In genomic region chr2:158258781-158259180, GRCm38 (mm10) we compare ENCODE assay signal across 8 mouse cellular contexts. TPM values are rescaled to one million over a fixed set of nuclear protein-coding genes. Genes with fewer than 3 reads are reported as not detected.
DNase-seq lines count a peak whose midpoint lies in the region; ATAC-seq lines count a peak whose summit lies in the region.

No protein-coding gene starts in this region.

- peaks cover 8% of the 10 kb centered on the region; the same call in 1 of the 2 replicates for H3K4me1 ChIP-seq in forebrain, embryonic 11.5 days (replicated peaks; ENCODE audit: control insufficient read depth, insufficient read depth, low read length)
- peaks cover 6% of the 10 kb centered on the region for H3K4me1 ChIP-seq in forebrain, embryonic 15.5 days
- peaks cover 3% of the 10 kb centered on the region; the same call in 1 of the 2 replicates for H3K4me1 ChIP-seq in embryonic facial prominence, embryonic 11.5 days (ENCODE audit: control insufficient read depth, insufficient read depth, low read length)

- ATAC-seq in forebrain, embryonic 11.5 days (replicated peaks; ENCODE audit: low FRiP score) = peak; percentile 69; the same call in 1 of the 2 replicates
- ATAC-seq in forebrain, embryonic 15.5 days (replicated peaks) = no peak; the same call in 1 of the 2 replicates
- ATAC-seq in embryonic facial prominence, embryonic 11.5 days (replicated peaks; ENCODE audit: insufficient number of reproducible peaks, low FRiP score, low TSS enrichment, low read depth) = peak; percentile 27; the same call in 1 of the 2 replicates
- ATAC-seq in megakaryocyte progenitor cell, adult 5-6 weeks (replicated peaks; ENCODE audit: poor library complexity) = peak; percentile 87

- peak; percentile 89 for DNase-seq in forebrain, embryonic 11.5 days (ENCODE audit: low spot score)
- DNase-seq in adrenal gland, postnatal 25 days = peak; percentile 71
- peak; percentile 89 for DNase-seq in embryonic facial prominence, embryonic 11.5 days (ENCODE audit: low spot score)
- DNase-seq in heart, postnatal 4 days = peak; percentile 83
- DNase-seq in layer of hippocampus, postnatal 25 days (ENCODE audit: extremely low spot score in 1 of 2, low spot score in 1 of 2) = peak; percentile 36 to 66
- DNase-seq in spleen, postnatal 10 days (ENCODE audit: low spot score in 2 of 2) = peak; percentile 38 to 73

- H3K9me3 ChIP-seq in forebrain, embryonic 11.5 days (ENCODE audit: control insufficient read depth, low read length) = no peaks in the 10 kb centered on the region
- H3K9me3 ChIP-seq in forebrain, embryonic 15.5 days = no peaks in the 10 kb centered on the region
- no peaks in the 10 kb centered on the region for H3K9me3 ChIP-seq in embryonic facial prominence, embryonic 11.5 days (replicated peaks; ENCODE audit: control insufficient read depth, low read length)

- no peaks in the 10 kb centered on the region for H3K36me3 ChIP-seq in forebrain, embryonic 11.5 days (ENCODE audit: control insufficient read depth, insufficient read depth, low read length)
- H3K36me3 ChIP-seq in forebrain, embryonic 15.5 days = no peaks in the 10 kb centered on the region
- H3K36me3 ChIP-seq in embryonic facial prominence, embryonic 11.5 days (replicated peaks; ENCODE audit: control insufficient read depth, insufficient read depth, low read depth, low read length) = no peaks in the 10 kb centered on the region

- H3K4me3 ChIP-seq in forebrain, embryonic 11.5 days (ENCODE audit: low read depth, low read length) = no peak overlapping the region
- no peak overlapping the region for H3K4me3 ChIP-seq in forebrain, embryonic 15.5 days
- no peak overlapping the region for H3K4me3 ChIP-seq in embryonic facial prominence, embryonic 11.5 days (ENCODE audit: low read depth, low read length)

- no peak overlapping the region for H3K4me2 ChIP-seq in forebrain, embryonic 11.5 days (ENCODE audit: low read depth, low read length, severe bottlenecking)
- H3K4me2 ChIP-seq in forebrain, embryonic 15.5 days (replicated peaks) = no peak overlapping the region
- no peak overlapping the region for H3K4me2 ChIP-seq in embryonic facial prominence, embryonic 11.5 days (ENCODE audit: low read depth, low read length)

- H3K27ac ChIP-seq in forebrain, embryonic 11.5 days (ENCODE audit: low read depth, low read length) = no peak overlapping the region
- no peak overlapping the region for H3K27ac ChIP-seq in forebrain, embryonic 15.5 days (replicated peaks)
- H3K27ac ChIP-seq in embryonic facial prominence, embryonic 11.5 days (replicated peaks; ENCODE audit: low read depth, low read length) = no peak overlapping the region

- H3K27me3 ChIP-seq in forebrain, embryonic 11.5 days (ENCODE audit: control insufficient read depth, insufficient read depth, low read length) = no peaks in the 10 kb centered on the region
- no peaks in the 10 kb centered on the region for H3K27me3 ChIP-seq in forebrain, embryonic 15.5 days
- H3K27me3 ChIP-seq in embryonic facial prominence, embryonic 11.5 days (ENCODE audit: control insufficient read depth, insufficient read depth, low read length) = no peaks in the 10 kb centered on the region

- 14% methylated on average over 12 of the region's 12 CpGs for WGBS in forebrain, embryonic 11.5 days
- 10% methylated on average over 12 of the region's 12 CpGs for WGBS in forebrain, embryonic 15.5 days
- 10% methylated on average over 12 of the region's 12 CpGs for WGBS in embryonic facial prominence, embryonic 11.5 days

- H3K9ac ChIP-seq in forebrain, embryonic 11.5 days (ENCODE audit: low read length) = no peak overlapping the region
- H3K9ac ChIP-seq in forebrain, embryonic 15.5 days (replicated peaks) = no peak overlapping the region
- no peak overlapping the region for H3K9ac ChIP-seq in embryonic facial prominence, embryonic 11.5 days (replicated peaks; ENCODE audit: low read length)

RNA-seq across cellular contexts. Expression of gene Bpi, which starts 0.9 kb away (rescaled TPM):
- polyA plus RNA-seq in forebrain, embryonic 11.5 days (2014; fragmentation: Nextera tagmentation; extraction: Ambion mirVana) = not detected in 2 replicates
- polyA plus RNA-seq in forebrain, embryonic 15.5 days (2015; fragmentation: Nextera tagmentation; extraction: Ambion mirVana) = not detected in 2 replicates
- total RNA-seq in adrenal gland, postnatal 25 days (2021) = not detected in 2 replicates
- polyA plus RNA-seq in embryonic facial prominence, embryonic 11.5 days (2014; fragmentation: Nextera tagmentation; extraction: Ambion mirVana) = not detected in 2 replicates
- not detected for total RNA-seq in heart, postnatal 4 days (2021)
- not detected for total RNA-seq in layer of hippocampus, postnatal 25 days (2021)
- total RNA-seq in megakaryocyte progenitor cell, adult 5-6 weeks (2015) = 0.12 TPM in 1 of 2 replicates, not detected in the other
- total RNA-seq in megakaryocyte progenitor cell, adult 5-6 weeks (2017) = not detected in 2 replicates

RNA-seq across cellular contexts. Expression of gene D630003M21Rik, which starts 29.8 kb away (rescaled TPM):
- polyA plus RNA-seq in forebrain, embryonic 11.5 days (2014; fragmentation: Nextera tagmentation; extraction: Ambion mirVana) = 2.7 and 2.9 TPM in 2 replicates
- 1.7 and 2.4 TPM in 2 replicates for polyA plus RNA-seq in forebrain, embryonic 15.5 days (2015; fragmentation: Nextera tagmentation; extraction: Ambion mirVana)
- 1.3 and 2.4 TPM in 2 replicates for total RNA-seq in adrenal gland, postnatal 25 days (2021)
- polyA plus RNA-seq in embryonic facial prominence, embryonic 11.5 days (2014; fragmentation: Nextera tagmentation; extraction: Ambion mirVana) = 1.00 and 1.4 TPM in 2 replicates
- 1 to 10 TPM; 6.4 to 6.6 TPM for total RNA-seq in heart, postnatal 4 days (2021)
- total RNA-seq in layer of hippocampus, postnatal 25 days (2021) = 1 to 10 TPM; 3.7 to 4.2 TPM
- not detected in 2 replicates for total RNA-seq in megakaryocyte progenitor cell, adult 5-6 weeks (2015)
- 0.04 TPM in 1 of 2 replicates, not detected in the other for total RNA-seq in megakaryocyte progenitor cell, adult 5-6 weeks (2017)

RNA-seq across cellular contexts. Expression of gene Lbp, which starts 47.5 kb away (rescaled TPM):
- 1.5 and 2.4 TPM in 2 replicates for polyA plus RNA-seq in forebrain, embryonic 11.5 days (2014; fragmentation: Nextera tagmentation; extraction: Ambion mirVana)
- polyA plus RNA-seq in forebrain, embryonic 15.5 days (2015; fragmentation: Nextera tagmentation; extraction: Ambion mirVana) = 2.4 and 2.7 TPM in 2 replicates
- total RNA-seq in adrenal gland, postnatal 25 days (2021) = 11.5 and 12.4 TPM in 2 replicates
- polyA plus RNA-seq in embryonic facial prominence, embryonic 11.5 days (2014; fragmentation: Nextera tagmentation; extraction: Ambion mirVana) = 3.8 and 4.6 TPM in 2 replicates
- 1 to 10 TPM; 6.3 to 6.6 TPM for total RNA-seq in heart, postnatal 4 days (2021)
- 1 to 10 TPM; 1.3 to 2.7 TPM for total RNA-seq in layer of hippocampus, postnatal 25 days (2021)
- 71.3 and 89.1 TPM in 2 replicates for total RNA-seq in megakaryocyte progenitor cell, adult 5-6 weeks (2015)
- total RNA-seq in megakaryocyte progenitor cell, adult 5-6 weeks (2017) = 212 and 229 TPM in 2 replicates
